ENCODE assay signal across 10 mouse cellular contexts in genomic region chrX:106794686-106795085, GRCm38 (mm10). TPM values are rescaled to one million over a fixed set of nuclear protein-coding genes. Genes with fewer than 3 reads are reported as not detected.
DNase-seq lines count a peak whose midpoint lies in the region; ATAC-seq and TF ChIP-seq lines count a peak whose summit lies in the region.
"Had no signal": no experiment of that assay in that cellular context is flagged by ENCODE, and none has a peak within 500 bp of the region (broad histone marks: within the 10 kb centered on the region; RNA-seq: fewer than 3 reads in every experiment).

No protein-coding gene starts in this region.

- peak; percentile 71 for TF ChIP-seq CTCF in heart, adult 2 months (IDR thresholded peaks at IDR 0.05)

- no peak for TF ChIP-seq POLR2A in heart, adult 2 months (IDR thresholded peaks at IDR 0.05; ENCODE audit: insufficient read depth, low read depth, low read length)

- no peak overlapping the region for H3K9ac ChIP-seq in heart, adult 2 months (ENCODE audit: low read depth, low read length)

- no peak for DNase-seq in heart, adult 2 months
- DNase-seq in heart, adult 11 months, result no peak
- peak; percentile 5 for DNase-seq in lung, postnatal 25 days (ENCODE audit: low spot score)
- DNase-seq in lung, postnatal 14 days, result no peak
- peak; percentile 20 for DNase-seq in retina, postnatal 7 days (ENCODE audit: low read depth, low spot score)
- DNase-seq in right cerebral cortex, postnatal 36 days (ENCODE audit: low spot score in 2 of 2), result no peak
- DNase-seq in cerebellum, postnatal 25 days, result no peak
- DNase-seq: kidney, postnatal 4 days had no signal

- H3K27me3 ChIP-seq in heart, adult 2 months (ENCODE audit: control insufficient read depth, insufficient read depth, low read length), result no peaks in the 10 kb centered on the region

- 0 out of 2 replicates have a peak, but pooled peaks have one; percentile 52 for ATAC-seq in common myeloid progenitor, adult 5-6 weeks (replicated peaks; ENCODE audit: low read depth, poor library complexity, severe bottlenecking)

- no peak for TF ChIP-seq EP300 in heart, adult 2 months (IDR thresholded peaks at IDR 0.05; ENCODE audit: insufficient read depth, low read depth, low read length)

- H3K4me3 ChIP-seq in heart, adult 2 months, result no peak overlapping the region
- H3K4me3 ChIP-seq: erythroblast, embryonic 14.5 days had no signal

- 5% methylated on average over 2 of the region's 2 CpGs for WGBS in heart, adult 2 months

- H3K4me1 ChIP-seq in heart, adult 2 months (ENCODE audit: control insufficient read depth, insufficient read depth, low read length), result no peaks in the 10 kb centered on the region

- H3K36me3 ChIP-seq in heart, adult 2 months (ENCODE audit: control insufficient read depth, insufficient read depth, low read length), result no peaks in the 10 kb centered on the region

- H3K27ac ChIP-seq in heart, adult 2 months, result no peak overlapping the region

- no peaks in the 10 kb centered on the region for H3K79me2 ChIP-seq in heart, adult 2 months (replicated peaks; ENCODE audit: control insufficient read depth, insufficient read depth, low read length)

- intact Hi-C loops in heart, adult 2 months (cut with DNase I), result loop anchor here (1.0 to 2.0 kb wide), 4 partner anchors 220 to 682 kb away; no protein-coding TSS in a partner anchor

RNA-seq across cellular contexts. Expression of gene Rtl3, which starts 45.8 kb away (rescaled TPM):
- 1 to 10 TPM in 1 of 2 experiments, under 1 TPM in 1; 0.47 to 1.5 TPM for total RNA-seq in heart, adult 2 months (2021)
- 1.00 and 1.9 TPM in 2 replicates for polyA plus RNA-seq in heart, adult 2 months (2012; rRNA removed)
- not detected in 2 replicates for total RNA-seq in common myeloid progenitor, adult 5-6 weeks (2017)
- polyA plus RNA-seq: erythroblast, embryonic 14.5 days had no signal

Comparison
In these comparisons a context has a peak if more than half of its experiments do, and no peak if none do; other contexts are left out.
1. DNase-seq: peak in lung, postnatal 25 days (single experiment) and retina, postnatal 7 days (single experiment); none in heart, adult 2 months (0 of 2), heart, adult 11 months (single experiment), lung, postnatal 14 days (single experiment), right cerebral cortex, postnatal 36 days (0 of 2) and cerebellum, postnatal 25 days (0 of 2).